Comparison of ENCODE assay signal across 26 mouse cellular contexts in genomic region chr13:48083807-48084206, GRCm38 (mm10).
"Had no signal": no experiment of that assay in that cellular context is flagged by ENCODE, and none has a peak within 500 bp of the region (broad histone marks: within the 10 kb centered on the region; RNA-seq: fewer than 3 reads in every experiment).

No protein-coding gene starts in this region.

- H3K4me3 ChIP-seq: heart, adult 2 months; heart, embryonic 13.5 days; heart, embryonic 15.5 days; hindbrain, embryonic 13.5 days; hindbrain, embryonic 15.5 days; kidney, embryonic 15.5 days; limb, embryonic 13.5 days; limb, embryonic 15.5 days had no signal

- ATAC-seq: forebrain, postnatal 0 days; hindbrain, postnatal 0 days; intestine, embryonic 16.5 days had no signal

- H3K4me2 ChIP-seq: heart, embryonic 11.5 days; heart, embryonic 13.5 days; heart, embryonic 15.5 days; hindbrain, embryonic 13.5 days; hindbrain, embryonic 15.5 days; kidney, embryonic 15.5 days; limb, embryonic 13.5 days; limb, embryonic 15.5 days had no signal

- H3K27ac ChIP-seq: heart, adult 2 months; heart, embryonic 13.5 days; heart, embryonic 15.5 days; hindbrain, embryonic 13.5 days; hindbrain, embryonic 15.5 days; hindbrain, postnatal 0 days; kidney, embryonic 15.5 days; kidney, postnatal 0 days; limb, embryonic 13.5 days; limb, embryonic 15.5 days had no signal

- H3K9ac ChIP-seq: forebrain, postnatal 0 days; heart, embryonic 13.5 days; heart, embryonic 15.5 days; hindbrain, embryonic 13.5 days; hindbrain, embryonic 15.5 days; kidney, embryonic 15.5 days; limb, embryonic 13.5 days; limb, embryonic 15.5 days had no signal

- H3K27me3 ChIP-seq: heart, embryonic 13.5 days; heart, embryonic 15.5 days; hindbrain, embryonic 13.5 days; hindbrain, embryonic 15.5 days; kidney, embryonic 15.5 days; limb, embryonic 13.5 days; limb, embryonic 15.5 days had no signal

- H3K36me3 ChIP-seq: heart, embryonic 13.5 days; heart, embryonic 15.5 days; hindbrain, embryonic 13.5 days; hindbrain, embryonic 15.5 days; kidney, embryonic 15.5 days; limb, embryonic 13.5 days; limb, embryonic 15.5 days had no signal

- DNase-seq: forebrain, postnatal 0 days; gastrocnemius, postnatal 14 days; gastrocnemius, postnatal 36 days; heart, adult 11 months; heart, adult 2 months; heart, postnatal 14 days; heart, postnatal 36 days; kidney, adult 11 months; kidney, adult 2 months; kidney, adult 9 months; kidney, postnatal 14 days; kidney, postnatal 36 days; layer of hippocampus, adult 9-11 months; layer of hippocampus, postnatal 36 days; left cerebral cortex, postnatal 4 days had no signal

- H3K4me1 ChIP-seq: heart, embryonic 15.5 days; hindbrain, embryonic 13.5 days; hindbrain, embryonic 15.5 days; kidney, embryonic 15.5 days; limb, embryonic 13.5 days; limb, embryonic 15.5 days had no signal

- H3K9me3 ChIP-seq: heart, embryonic 13.5 days; heart, embryonic 15.5 days; hindbrain, embryonic 13.5 days; hindbrain, embryonic 15.5 days; kidney, embryonic 15.5 days; limb, embryonic 13.5 days; limb, embryonic 15.5 days had no signal
